Mouse (Mus musculus) stomach, embryonic 14.5 days (tissue): Measurements from ENCODE around the gene Hccs. TPM values are rescaled to one million over a fixed set of nuclear protein-coding genes. Genes with fewer than 3 reads are reported as not detected.
A peak's percentile ranks its signal among the peaks of the same experiment; 100 is the strongest.

ENCODE experiments used
- ATAC-seq: fragments of 200-750 bp; cut with Nextera tagmentation; 2 replicates; pipeline ENCODE4 v1.8.0; 2017; ENCODE audit warnings: low read depth, moderate TSS enrichment; ENCODE audit not compliant: insufficient number of reproducible peaks, insufficient read depth, low FRiP score
- H3K27ac ChIP-seq: fragments of 300-500 bp; sonication (generic); 2 replicates; pipeline ENCODE4 v1.5.1; 2014; ENCODE audit warnings: mild to moderate bottlenecking, low read length, moderate library complexity, mixed read lengths
- H3K27me3 ChIP-seq: fragments of 300-500 bp; sonication (generic); 2 replicates; pipeline ENCODE4 v1.6.1; 2014; ENCODE audit warnings: low read length, control low read depth, mixed read lengths; ENCODE audit not compliant: control insufficient read depth, insufficient read depth
- H3K36me3 ChIP-seq: fragments of 300-500 bp; sonication (generic); 2 replicates; pipeline ENCODE4 v1.6.1; 2014; ENCODE audit warnings: mild to moderate bottlenecking, control low read depth, low read length, moderate library complexity, mixed read lengths; ENCODE audit not compliant: control insufficient read depth, insufficient read depth
- H3K4me1 ChIP-seq: fragments of 300-500 bp; sonication (generic); 2 replicates; pipeline ENCODE4 v1.6.1; 2014; ENCODE audit warnings: low read length, control low read depth, mixed read lengths; ENCODE audit not compliant: control insufficient read depth, insufficient read depth
- H3K4me2 ChIP-seq: fragments of 300-500 bp; sonication (generic); replicated peaks from 2 replicates; pipeline ENCODE4 v1.6.1; 2014; ENCODE audit warnings: low read depth, low read length, control low read depth
- H3K4me3 ChIP-seq: fragments of 300-500 bp; sonication (generic); 2 replicates; pipeline ENCODE4 v1.5.1; 2014; ENCODE audit warnings: low read depth, low read length, control low read depth
- H3K9ac ChIP-seq: fragments of 300-500 bp; sonication (generic); replicated peaks from 2 replicates; pipeline ENCODE4 v1.6.1; 2014; ENCODE audit warnings: low read depth, mild to moderate bottlenecking, control low read depth, low read length, moderate library complexity, mixed read lengths
- H3K9me3 ChIP-seq: fragments of 300-500 bp; sonication (generic); 2 replicates; pipeline ENCODE4 v1.6.1; 2016; ENCODE audit warnings: low read depth, low read length, control low read depth; ENCODE audit not compliant: control insufficient read depth
- WGBS: fragments of 180-500 bp; shearing (Covaris S2); extraction: QIAGEN DNeasy Blood & Tissue Kit; methylation state at CpG from one replicate; pipeline ENCODE4 v1.1.7; 2014; 5-methylcytosine and 5-hydroxymethylcytosine counted together
- polyA plus RNA-seq: library from polyadenylated mRNA; unstranded; fragments of >200 nt; fragmentation: Nextera tagmentation; extraction: Ambion mirVana; gene quantifications from 2 replicates; pipeline ENCODE4 v1.2.1, GENCODE M21; 2014

Gene Hccs
- polyA plus RNA-seq, 1 experiment from 2014 or later = 30.0 TPM

DNA sequence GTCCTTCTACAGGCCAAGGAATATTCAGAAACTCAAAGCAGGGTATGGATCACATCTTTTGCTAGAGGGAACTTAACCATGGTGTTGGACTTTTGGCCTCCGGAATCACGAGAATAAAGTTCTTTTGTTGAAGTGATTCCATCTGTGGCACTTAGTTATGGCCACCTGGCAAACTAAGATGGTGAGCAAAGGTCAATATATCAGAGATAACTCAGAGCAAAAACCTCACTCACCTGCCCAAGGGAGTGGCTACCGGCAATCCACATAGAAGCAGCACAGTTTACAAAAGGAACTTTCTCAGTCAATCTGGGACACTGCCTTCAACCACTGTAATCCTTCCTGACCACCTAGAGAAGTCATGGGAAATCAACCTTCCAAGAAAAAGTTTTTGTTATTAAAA lies 11.6 kb downstream of the Hccs start:
- Histone ChIP-seq H3K27ac (no peak overlapping the region), H3K9me3 (no peaks in the 10 kb centered on the region), H3K27me3 (no peaks in the 10 kb centered on the region), H3K4me1 (no peaks in the 10 kb centered on the region), H3K36me3 (peaks cover 2% of the 10 kb centered on the region; the same call in 1 of the 2 replicates), H3K9ac (no peak overlapping the region), H3K4me3 (no peak overlapping the region), H3K4me2 (no peak overlapping the region)
- WGBS = 76% methylated on average over 3 of the region's 3 CpGs
- no peak for ATAC-seq

DNA sequence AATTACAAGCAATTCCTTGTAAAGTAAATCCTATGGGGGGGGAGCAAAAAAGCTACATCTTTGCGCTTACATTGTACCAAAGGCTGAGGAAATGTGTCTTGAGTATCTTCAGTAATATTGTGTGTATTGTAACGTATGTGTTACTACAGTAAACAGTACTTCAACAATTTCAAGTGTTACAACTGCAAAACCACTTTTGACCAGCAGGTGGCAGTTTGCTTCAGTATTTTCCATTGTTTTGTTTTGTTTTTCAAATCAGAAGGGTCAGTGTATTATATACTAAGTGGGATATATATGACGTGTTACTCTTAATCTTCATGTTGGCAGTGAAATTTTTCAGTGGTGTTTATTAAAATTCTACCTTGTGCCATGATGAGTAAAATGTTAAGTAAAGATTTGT lies 16.2 kb downstream of the Hccs start:
- no peak for ATAC-seq
- Histone ChIP-seq H3K36me3 (no peaks in the 10 kb centered on the region), H3K27me3 (no peaks in the 10 kb centered on the region), H3K4me3 (no peak overlapping the region), H3K9me3 (no peaks in the 10 kb centered on the region), H3K4me1 (no peaks in the 10 kb centered on the region), H3K4me2 (no peak overlapping the region), H3K9ac (no peak overlapping the region), H3K27ac (no peak overlapping the region)
- WGBS = 45% methylated on average over 3 of the region's 3 CpGs

DNA sequence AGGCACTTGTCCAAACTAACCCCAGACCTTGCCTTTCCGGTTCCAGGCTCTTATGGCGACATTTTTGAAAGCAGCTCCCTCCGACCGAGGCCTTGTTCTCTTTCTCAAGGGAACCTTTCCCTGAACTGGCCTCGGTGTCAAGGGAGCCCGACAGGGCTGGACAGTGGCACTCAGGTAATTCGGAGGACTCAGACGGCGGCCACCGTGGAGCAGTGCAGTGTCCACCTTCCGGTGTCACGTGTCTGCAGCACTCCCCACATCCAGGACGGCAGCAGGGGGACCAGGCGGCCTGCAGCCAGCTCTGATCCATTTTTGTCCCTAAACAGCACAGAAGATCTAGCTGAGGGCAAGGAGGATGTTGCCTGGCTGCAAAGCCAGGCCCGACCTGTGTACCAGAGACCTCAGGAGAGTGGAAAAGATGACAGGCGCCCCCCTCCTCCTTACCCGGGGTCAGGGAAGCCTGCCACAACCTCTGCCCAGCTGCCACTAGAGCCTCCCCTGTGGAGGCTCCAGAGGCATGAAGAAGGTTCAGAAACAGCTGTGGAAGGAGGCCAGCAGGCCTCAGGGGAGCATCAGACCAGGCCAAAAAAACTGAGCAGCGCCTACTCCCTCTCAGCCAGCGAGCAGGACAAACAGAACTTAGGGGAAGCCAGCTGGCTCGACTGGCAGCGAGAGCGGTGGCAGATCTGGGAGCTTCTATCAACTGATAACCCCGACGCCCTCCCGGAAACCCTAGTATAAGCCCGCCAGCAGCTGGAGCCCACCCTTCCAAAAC lies 17.7 kb downstream of the Hccs start:
- H3K27me3 ChIP-seq = no peaks in the 10 kb centered on the region
- H3K27ac ChIP-seq = no peak overlapping the region
- 65% methylated on average over 26 of the region's 26 CpGs for WGBS
- H3K9ac ChIP-seq = no peak overlapping the region
- no peak overlapping the region for H3K4me3 ChIP-seq
- ATAC-seq = no peak
- no peaks in the 10 kb centered on the region for H3K36me3 ChIP-seq
- no peaks in the 10 kb centered on the region for H3K9me3 ChIP-seq
- H3K4me2 ChIP-seq = no peak overlapping the region
- no peaks in the 10 kb centered on the region for H3K4me1 ChIP-seq

DNA sequence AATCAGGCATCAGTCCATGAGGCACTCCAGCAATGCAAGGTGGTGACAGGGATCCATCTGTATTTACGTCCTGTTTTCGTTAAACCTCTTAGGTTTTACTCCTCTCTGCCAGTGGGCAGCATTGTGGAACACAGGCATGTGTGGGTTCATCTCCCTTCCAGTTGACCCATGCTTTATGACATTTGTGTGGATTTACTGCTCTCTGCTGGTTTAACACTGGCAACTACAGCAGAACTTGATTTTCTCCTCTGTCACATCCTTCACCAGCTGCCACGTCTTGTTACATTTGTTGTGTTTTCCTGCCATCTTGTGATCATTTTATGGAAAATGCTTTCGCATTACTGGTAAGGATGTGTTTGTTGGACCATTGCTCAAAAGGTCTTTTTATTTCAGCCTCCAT lies 20.6 kb downstream of the Hccs start:
- no peak overlapping the region for H3K9ac ChIP-seq
- no peak overlapping the region for H3K27ac ChIP-seq
- H3K27me3 ChIP-seq = no peaks in the 10 kb centered on the region
- 66% methylated on average over 4 of the region's 4 CpGs for WGBS
- no peaks in the 10 kb centered on the region for H3K4me1 ChIP-seq
- H3K4me3 ChIP-seq = no peak overlapping the region
- ATAC-seq = no peak
- H3K36me3 ChIP-seq = no peaks in the 10 kb centered on the region
- H3K4me2 ChIP-seq = no peak overlapping the region
- no peaks in the 10 kb centered on the region for H3K9me3 ChIP-seq

DNA sequence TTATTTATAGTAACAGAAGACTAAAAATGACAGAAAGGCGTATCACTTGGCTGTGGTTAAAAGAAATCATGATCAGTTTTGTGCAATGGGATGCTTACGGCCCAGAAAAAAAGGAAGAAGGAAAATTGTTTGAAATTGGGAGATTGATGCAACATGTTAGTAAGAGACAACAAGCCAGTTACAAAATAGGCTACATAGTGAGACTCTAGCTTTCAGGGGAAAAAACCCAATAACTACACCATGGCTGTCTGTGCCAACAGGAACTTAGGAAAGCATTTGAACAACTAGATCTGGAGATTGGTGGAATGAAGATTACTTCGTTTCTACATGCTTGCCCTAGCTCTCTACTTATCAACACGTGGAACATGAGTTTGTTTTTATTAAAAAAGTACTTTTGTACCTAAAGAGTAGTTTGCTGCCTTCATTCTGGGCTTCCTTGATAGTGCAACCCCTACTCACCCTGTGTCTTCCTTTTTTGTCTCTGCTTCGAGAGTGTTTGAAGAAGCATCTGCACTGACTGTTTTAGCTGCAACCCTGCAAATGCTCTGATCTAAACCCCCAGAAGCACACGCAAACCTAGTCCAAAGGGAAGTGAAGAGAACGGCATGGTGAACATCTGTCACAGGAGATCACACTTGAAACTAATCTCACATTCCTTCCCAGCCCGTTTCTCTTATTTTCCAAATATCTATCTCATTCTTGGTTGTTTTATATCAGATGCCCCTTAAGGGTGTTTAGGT lies 56.6 kb downstream of the Hccs start:
- H3K27ac ChIP-seq = no peak overlapping the region
- no peaks in the 10 kb centered on the region for H3K27me3 ChIP-seq
- 69% methylated on average over 8 of the region's 8 CpGs for WGBS
- H3K4me3 ChIP-seq = no peak overlapping the region
- no peak for ATAC-seq
- H3K4me1 ChIP-seq = no peaks in the 10 kb centered on the region
- no peak overlapping the region for H3K9ac ChIP-seq
- H3K36me3 ChIP-seq = no peaks in the 10 kb centered on the region
- no peak overlapping the region for H3K4me2 ChIP-seq
- H3K9me3 ChIP-seq = no peaks in the 10 kb centered on the region

DNA sequence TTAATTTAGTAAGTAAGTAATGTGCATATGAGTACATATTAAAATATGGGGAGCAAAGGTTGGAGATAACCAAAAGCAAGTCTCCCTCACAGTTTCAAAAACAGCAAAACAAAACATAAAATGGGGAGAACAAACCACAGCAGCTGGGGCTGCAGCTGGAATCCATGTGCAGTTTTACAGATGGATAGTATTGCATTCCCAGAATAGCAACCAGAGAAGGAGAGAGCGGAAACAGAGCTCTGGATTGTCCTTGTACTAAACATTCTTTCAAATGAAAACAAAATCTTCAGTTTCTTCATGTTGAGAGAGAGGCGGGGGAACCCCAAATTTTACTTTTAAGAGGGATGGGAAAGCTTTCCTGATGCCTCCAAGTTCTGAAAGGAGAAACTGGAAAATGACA lies 58.0 kb downstream of the Hccs start:
- ATAC-seq = no peak
- WGBS = 51% methylated on average over 2 of the region's 2 CpGs

DNA sequence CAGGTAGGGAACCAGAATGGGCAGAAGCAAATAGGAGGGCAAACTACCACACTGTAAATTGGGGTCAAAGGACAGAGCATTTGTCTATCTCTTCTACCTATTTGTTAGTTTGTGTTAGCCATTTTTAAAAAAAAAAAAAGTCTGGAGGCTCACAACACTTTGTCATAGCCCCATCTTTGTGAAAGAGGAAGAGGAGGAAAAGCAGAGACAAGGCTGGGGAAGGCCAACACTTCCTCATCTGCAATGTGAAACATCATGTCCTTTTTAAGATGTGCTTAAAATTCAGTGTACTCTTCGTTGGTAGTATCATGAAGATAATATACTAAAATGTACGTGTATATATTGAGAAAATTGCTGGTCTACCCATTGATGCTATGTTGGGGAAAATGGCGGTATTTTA lies 59.1 kb downstream of the Hccs start:
- Histone ChIP-seq H3K27me3 (no peaks in the 10 kb centered on the region), H3K4me1 (no peaks in the 10 kb centered on the region), H3K4me3 (no peak overlapping the region), H3K9ac (no peak overlapping the region), H3K27ac (no peak overlapping the region), H3K4me2 (no peak overlapping the region), H3K36me3 (no peaks in the 10 kb centered on the region), H3K9me3 (no peaks in the 10 kb centered on the region)
- ATAC-seq = no peak
- WGBS = 77% methylated on average over 3 of the region's 3 CpGs

More for the DNA sequence above, 58.0 kb downstream of the Hccs start:
- Histone ChIP-seq H3K36me3 (no peaks in the 10 kb centered on the region), H3K4me1 (no peaks in the 10 kb centered on the region), H3K27ac (peak overlapping the region; percentile 55; the same call in 1 of the 2 replicates), H3K4me3 (no peak overlapping the region), H3K9me3 (no peaks in the 10 kb centered on the region), H3K27me3 (no peaks in the 10 kb centered on the region), H3K9ac (no peak overlapping the region), H3K4me2 (no peak overlapping the region)

DNA sequence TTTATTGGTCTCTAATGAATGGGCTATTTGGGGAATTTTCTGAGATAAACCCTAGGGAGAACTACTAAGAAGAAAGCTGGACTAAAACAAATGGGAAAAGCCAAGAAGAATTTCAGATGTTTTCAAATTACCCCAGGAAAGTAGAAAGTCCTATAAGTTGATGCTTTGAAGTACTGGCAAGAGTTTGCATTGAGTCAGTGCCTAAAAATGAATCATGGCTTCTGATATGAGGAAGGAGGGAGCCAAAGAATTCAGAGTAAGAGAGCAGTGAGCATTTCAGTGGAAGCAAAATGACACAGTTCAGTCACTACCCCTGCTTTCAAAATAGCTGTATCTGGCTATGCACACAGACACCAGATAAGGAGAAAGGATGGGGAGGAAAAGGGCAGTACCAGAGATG lies 63.4 kb downstream of the Hccs start:
- H3K27ac ChIP-seq = no peak overlapping the region
- no peak overlapping the region for H3K4me3 ChIP-seq
- no peak for ATAC-seq
- no peaks in the 10 kb centered on the region for H3K4me1 ChIP-seq
- no peak overlapping the region for H3K9ac ChIP-seq
- H3K36me3 ChIP-seq = no peaks in the 10 kb centered on the region
- no peaks in the 10 kb centered on the region for H3K9me3 ChIP-seq
- no peak overlapping the region for H3K4me2 ChIP-seq
- H3K27me3 ChIP-seq = no peaks in the 10 kb centered on the region
